Mouse (Mus musculus) heart, postnatal 10 days (tissue): Measurements from ENCODE around the gene Xaf1. TPM values are rescaled to one million over a fixed set of nuclear protein-coding genes. Genes with fewer than 3 reads are reported as not detected.

ENCODE experiments used
- DNase-seq, 2 experiments: peaks; one replicate each; pipeline ENCODE4 v3.0.0; 2021
- intact Hi-C: fragments of 180-260 bp; cut with DNase I; formaldehyde crosslinking; loops from one replicate; pipeline ENCODE4 v1.15.1; 2025
- total RNA-seq, 2 experiments: library from RNA; stranded (reverse); gene quantifications; 2 replicates each; pipeline ENCODE4 v1.2.3; 2021

Gene Xaf1
- total RNA-seq, 2 experiments from 2014 or later, result 9.1 to 11.6 TPM

GRCm38 (mm10) chr11:72354971-72355728, 53.7 kb downstream of the Xaf1 start:
- intact Hi-C loops, result loop anchor here (1.0 to 5.0 kb wide), 2 partner anchors 73 to 207 kb away; no protein-coding TSS in a partner anchor
- peak; percentile 74 to 87 for DNase-seq

GRCm38 (mm10) chr11:72361385-72362346, 60.2 kb downstream of the Xaf1 start:
- peak; percentile 45 to 66 for DNase-seq
- intact Hi-C loops, result no loop called here

- intact Hi-C loops, result no loop called here
- DNase-seq, result no peak
Measured at GRCm38 (mm10) chr11:72362347-72362741, 60.9 kb downstream of the Xaf1 start, which contains the start of gene Tekt1. Gene Tekt1, minus strand, starts transcription at chr11:72362442.

Other genes with a start within 250 kb of the Xaf1 start
- gene Pitpnm3, start 165.9 kb upstream of the Xaf1 start, total RNA-seq, result 1 to 10 TPM; 1.3 to 2.1 TPM
- under 1 TPM; 0.25 to 0.26 TPM for gene Gm43951, start 94.8 kb upstream of the Xaf1 start, total RNA-seq
- gene 4933427D14Rik, start 94.2 kb upstream of the Xaf1 start, total RNA-seq, result 1 to 10 TPM; 3.8 to 4.7 TPM
- 10 to 100 TPM; 48.7 to 51.9 TPM for gene Txndc17, start 94.1 kb upstream of the Xaf1 start, total RNA-seq
- 10 to 100 TPM; 10.5 to 10.6 TPM for gene Med31, start 86.0 kb upstream of the Xaf1 start, total RNA-seq
- gene Slc13a5, start 34.4 kb upstream of the Xaf1 start, total RNA-seq, result not detected
- gene Fbxo39, start 12.8 kb downstream of the Xaf1 start, total RNA-seq, result not detected
- gene Tekt1, start 60.8 kb downstream of the Xaf1 start, total RNA-seq, result under 1 TPM in 1 of 2 experiments, not detected in 1; 0.19 TPM
- 10 to 100 TPM; 39.0 to 40.9 TPM for gene Smtnl2, start 110.1 kb downstream of the Xaf1 start, total RNA-seq
- gene Ggt6, start 133.9 kb downstream of the Xaf1 start, total RNA-seq, result not detected
- 10 to 100 TPM; 47.0 to 50.0 TPM for gene Mybbp1a, start 139.7 kb downstream of the Xaf1 start, total RNA-seq
- gene Spns2, start 188.3 kb downstream of the Xaf1 start, total RNA-seq, result 10 to 100 TPM; 18.0 to 19.5 TPM
- under 1 TPM in 1 of 2 experiments, not detected in 1; 0.07 TPM for gene Spns3, start 248.9 kb downstream of the Xaf1 start, total RNA-seq